Mouse (Mus musculus) stomach, embryonic 16.5 days (tissue): ENCODE results near the gene Zfp747. TPM values are rescaled to one million over a fixed set of nuclear protein-coding genes. Genes with fewer than 3 reads are reported as not detected.
A peak's percentile ranks its signal among the peaks of the same experiment; 100 is the strongest.

Source experiments
- ATAC-seq: fragments of 200-750 bp; cut with Nextera tagmentation; 2 replicates; pipeline ENCODE4 v1.8.0; 2017; ENCODE audit warnings: moderate number of reproducible peaks, moderate TSS enrichment; ENCODE audit not compliant: insufficient read depth, low FRiP score
- H3K27ac ChIP-seq: fragments of 300-500 bp; sonication (generic); 2 replicates; pipeline ENCODE4 v1.5.1; 2014; ENCODE audit warnings: low read length
- H3K27me3 ChIP-seq: fragments of 300-500 bp; sonication (generic); 2 replicates; pipeline ENCODE4 v1.6.1; 2014; ENCODE audit warnings: low read length, control low read depth, mixed read lengths; ENCODE audit not compliant: control insufficient read depth, insufficient read depth
- H3K36me3 ChIP-seq: fragments of 300-500 bp; sonication (generic); 2 replicates; pipeline ENCODE4 v1.6.1; 2014; ENCODE audit warnings: low read length; ENCODE audit not compliant: control insufficient read depth, insufficient read depth
- H3K4me1 ChIP-seq: fragments of 300-500 bp; sonication (generic); 2 replicates; pipeline ENCODE4 v1.6.1; 2014; ENCODE audit warnings: low read length, control low read depth, mixed read lengths; ENCODE audit not compliant: control insufficient read depth, insufficient read depth
- H3K4me2 ChIP-seq: fragments of 300-500 bp; sonication (generic); 2 replicates; pipeline ENCODE4 v1.6.1; 2014; ENCODE audit warnings: low read depth, low read length, mixed read lengths
- H3K4me3 ChIP-seq: fragments of 300-500 bp; sonication (generic); replicated peaks from 2 replicates; pipeline ENCODE4 v1.5.1; 2014; ENCODE audit warnings: mild to moderate bottlenecking, low read length
- H3K9ac ChIP-seq: fragments of 300-500 bp; sonication (generic); 2 replicates; pipeline ENCODE4 v1.6.1; 2014; ENCODE audit warnings: low read length
- H3K9me3 ChIP-seq: fragments of 300-500 bp; sonication (generic); replicated peaks from 2 replicates; pipeline ENCODE4 v1.6.1; 2016; ENCODE audit warnings: low read length, control low read depth; ENCODE audit not compliant: control insufficient read depth
- WGBS: fragments of 180-500 bp; shearing (Covaris S2); extraction: QIAGEN DNeasy Blood & Tissue Kit; methylation state at CpG from one replicate; pipeline ENCODE4 v1.1.7; 2014; 5-methylcytosine and 5-hydroxymethylcytosine counted together
- polyA plus RNA-seq: library from polyadenylated mRNA; unstranded; fragments of >200 nt; fragmentation: Nextera tagmentation; extraction: Ambion mirVana; gene quantifications from 2 replicates; pipeline ENCODE4 v1.2.1, GENCODE M21; 2015

Zfp747 gene
- polyA plus RNA-seq, 1 experiment from 2014 or later: 9.6 TPM

GRCm38 (mm10) chr7:127360265-127360664 is 15.6 kb downstream of the Zfp747 start:
- H3K4me3 ChIP-seq: no peak overlapping the region
- H3K9me3 ChIP-seq: no peaks in the 10 kb centered on the region
- no peaks in the 10 kb centered on the region for H3K36me3 ChIP-seq
- H3K4me2 ChIP-seq: no peak overlapping the region
- H3K27ac ChIP-seq: no peak overlapping the region
- no peak overlapping the region for H3K9ac ChIP-seq
- no peaks in the 10 kb centered on the region; the same call in 1 of the 2 replicates for H3K4me1 ChIP-seq
- 47% methylated on average over 4 of the region's 4 CpGs for WGBS
- ATAC-seq: no peak; the same call in 1 of the 2 replicates
- 0 out of 2 replicates have a peak, but pooled peaks cover 5% of the 10 kb centered on the region for H3K27me3 ChIP-seq

- no peak overlapping the region for H3K4me2 ChIP-seq
- no peak for ATAC-seq
- H3K4me3 ChIP-seq: no peak overlapping the region
- WGBS: 67% methylated on average over 4 of the region's 4 CpGs
- H3K9ac ChIP-seq: no peak overlapping the region
- no peaks in the 10 kb centered on the region; the same call in 1 of the 2 replicates for H3K4me1 ChIP-seq
- H3K27ac ChIP-seq: no peak overlapping the region
- no peaks in the 10 kb centered on the region for H3K9me3 ChIP-seq
- no peaks in the 10 kb centered on the region for H3K36me3 ChIP-seq
- H3K27me3 ChIP-seq: 0 out of 2 replicates have a peak, but pooled peaks cover 5% of the 10 kb centered on the region
These were observed 17.4 kb downstream of the Zfp747 start for GRCm38 (mm10) chr7:127358472-127358871.

GRCm38 (mm10) chr7:127357871-127358270 is 18.0 kb downstream of the Zfp747 start:
- WGBS: 69% methylated on average over 2 of the region's 2 CpGs
- Histone ChIP-seq H3K27ac (no peak overlapping the region), H3K9me3 (no peaks in the 10 kb centered on the region), H3K36me3 (no peaks in the 10 kb centered on the region), H3K4me1 (no peaks in the 10 kb centered on the region), H3K4me2 (no peak overlapping the region), H3K27me3 (0 out of 2 replicates have a peak, but pooled peaks cover 3% of the 10 kb centered on the region), H3K9ac (no peak overlapping the region), H3K4me3 (no peak overlapping the region)
- ATAC-seq: no peak

- no peak overlapping the region for H3K4me3 ChIP-seq
- 0 out of 2 replicates have a peak, but pooled peaks cover 3% of the 10 kb centered on the region for H3K27me3 ChIP-seq
- H3K9ac ChIP-seq: no peak overlapping the region
- no peaks in the 10 kb centered on the region for H3K36me3 ChIP-seq
- no peak overlapping the region for H3K27ac ChIP-seq
- 52% methylated on average over 3 of the region's 3 CpGs for WGBS
- ATAC-seq: no peak
- H3K4me1 ChIP-seq: no peaks in the 10 kb centered on the region
- H3K9me3 ChIP-seq: no peaks in the 10 kb centered on the region
- H3K4me2 ChIP-seq: no peak overlapping the region
These were observed 20.1 kb downstream of the Zfp747 start for GRCm38 (mm10) chr7:127355796-127356195.

- Histone ChIP-seq H3K4me1 (peaks cover 5% of the 10 kb centered on the region), H3K27ac (no peak overlapping the region), H3K9me3 (no peaks in the 10 kb centered on the region), H3K27me3 (no peaks in the 10 kb centered on the region), H3K9ac (no peak overlapping the region), H3K4me2 (no peak overlapping the region), H3K4me3 (no peak overlapping the region), H3K36me3 (no peaks in the 10 kb centered on the region)
- no peak for ATAC-seq
- 81% methylated on average over 5 of the region's 5 CpGs for WGBS
These were observed 24.4 kb downstream of the Zfp747 start for GRCm38 (mm10) chr7:127351230-127352004.

GRCm38 (mm10) chr7:127346676-127347075 is 29.2 kb downstream of the Zfp747 start:
- peak overlapping the region; percentile 97 for H3K9ac ChIP-seq
- 0 out of 2 replicates have a peak, but pooled peaks cover 7% of the 10 kb centered on the region for H3K36me3 ChIP-seq
- H3K27me3 ChIP-seq: no peaks in the 10 kb centered on the region
- H3K4me2 ChIP-seq: peak overlapping the region; percentile 90
- H3K9me3 ChIP-seq: no peaks in the 10 kb centered on the region
- ATAC-seq: 0 out of 2 replicates have a peak, but pooled peaks have one; percentile 41
- 14% methylated on average over 8 of the region's 8 CpGs for WGBS
- peak overlapping the region; percentile 97 for H3K4me3 ChIP-seq
- peaks cover 22% of the 10 kb centered on the region for H3K4me1 ChIP-seq
- peak overlapping the region; percentile 97 for H3K27ac ChIP-seq

- under 1% methylated on average over 74 of the region's 76 CpGs for WGBS
- Histone ChIP-seq H3K9me3 (no peaks in the 10 kb centered on the region), H3K4me2 (peak within 1 kb of the TSS; percentile 90), H3K9ac (peak within 1 kb of the TSS; percentile 97), H3K27me3 (no peaks in the 10 kb centered on the region), H3K36me3 (0 out of 2 replicates have a peak, but pooled peaks cover 7% of the 10 kb centered on the region), H3K4me1 (peaks cover 22% of the 10 kb centered on the region), H3K4me3 (peak within 1 kb of the TSS; percentile 97), H3K27ac (peak within 1 kb of the TSS; percentile 97)
- ATAC-seq: peak; percentile 90
These were observed 30.1 kb downstream of the Zfp747 start, which contains the start of gene Zfp768 for GRCm38 (mm10) chr7:127345512-127346325. Zfp768 (minus strand) TSS chr7:127345589.

GRCm38 (mm10) chr7:127345092-127345491 is 30.8 kb downstream of the Zfp747 start:
- Histone ChIP-seq H3K4me2 (peak overlapping the region; percentile 90), H3K4me3 (peak overlapping the region; percentile 97), H3K9ac (peak overlapping the region; percentile 97), H3K9me3 (no peaks in the 10 kb centered on the region), H3K4me1 (peaks cover 22% of the 10 kb centered on the region), H3K27me3 (no peaks in the 10 kb centered on the region), H3K36me3 (0 out of 2 replicates have a peak, but pooled peaks cover 7% of the 10 kb centered on the region), H3K27ac (peak overlapping the region; percentile 97)
- WGBS: under 1% methylated on average over 42 of the region's 42 CpGs
- ATAC-seq: peak; percentile 59
